Mouse (Mus musculus) left cerebral cortex, postnatal 25 days (tissue): ENCODE results near the gene Krt32. TPM values are rescaled to one million over a fixed set of nuclear protein-coding genes. Genes with fewer than 3 reads are reported as not detected.
A peak's percentile ranks its signal among the peaks of the same experiment; 100 is the strongest.

Experiments
- DNase-seq, 2 experiments: peaks; one replicate each; pipeline ENCODE4 v3.0.0; 2022; ENCODE audit warnings: low spot score in 2 of 2, mixed read lengths in 1 of 2
- intact Hi-C: fragments of 180-260 bp; cut with DNase I; formaldehyde crosslinking; loops from one replicate; pipeline ENCODE4 v1.15.1; 2025
- total RNA-seq, 2 experiments: library from RNA; stranded (reverse); gene quantifications; 2 replicates each; pipeline ENCODE4 v1.2.3; 2021

The Krt32 gene
- total RNA-seq, 2 experiments from 2014 or later = not detected

DNA sequence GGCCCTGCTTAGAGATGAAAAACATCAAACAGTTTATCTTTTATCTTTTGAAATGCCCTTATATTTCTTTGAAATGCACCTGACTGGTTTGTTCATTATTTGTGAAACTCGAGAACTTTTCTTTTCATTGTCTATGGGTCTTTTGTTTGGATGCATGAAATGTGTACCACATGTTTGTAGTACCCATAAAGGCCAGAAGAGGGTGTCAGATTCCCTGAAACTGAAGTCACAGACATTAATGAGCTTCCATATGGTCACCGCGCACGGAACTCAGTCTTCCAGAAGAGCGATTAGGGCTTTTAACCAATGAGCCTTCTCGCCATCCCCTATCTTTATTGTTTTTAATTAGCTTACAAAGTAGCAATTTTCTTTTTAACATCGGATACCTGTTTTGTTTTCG, 29.2 kb downstream of the Krt32 start:
- intact Hi-C loops = no loop called here
- no peak for DNase-seq

DNA sequence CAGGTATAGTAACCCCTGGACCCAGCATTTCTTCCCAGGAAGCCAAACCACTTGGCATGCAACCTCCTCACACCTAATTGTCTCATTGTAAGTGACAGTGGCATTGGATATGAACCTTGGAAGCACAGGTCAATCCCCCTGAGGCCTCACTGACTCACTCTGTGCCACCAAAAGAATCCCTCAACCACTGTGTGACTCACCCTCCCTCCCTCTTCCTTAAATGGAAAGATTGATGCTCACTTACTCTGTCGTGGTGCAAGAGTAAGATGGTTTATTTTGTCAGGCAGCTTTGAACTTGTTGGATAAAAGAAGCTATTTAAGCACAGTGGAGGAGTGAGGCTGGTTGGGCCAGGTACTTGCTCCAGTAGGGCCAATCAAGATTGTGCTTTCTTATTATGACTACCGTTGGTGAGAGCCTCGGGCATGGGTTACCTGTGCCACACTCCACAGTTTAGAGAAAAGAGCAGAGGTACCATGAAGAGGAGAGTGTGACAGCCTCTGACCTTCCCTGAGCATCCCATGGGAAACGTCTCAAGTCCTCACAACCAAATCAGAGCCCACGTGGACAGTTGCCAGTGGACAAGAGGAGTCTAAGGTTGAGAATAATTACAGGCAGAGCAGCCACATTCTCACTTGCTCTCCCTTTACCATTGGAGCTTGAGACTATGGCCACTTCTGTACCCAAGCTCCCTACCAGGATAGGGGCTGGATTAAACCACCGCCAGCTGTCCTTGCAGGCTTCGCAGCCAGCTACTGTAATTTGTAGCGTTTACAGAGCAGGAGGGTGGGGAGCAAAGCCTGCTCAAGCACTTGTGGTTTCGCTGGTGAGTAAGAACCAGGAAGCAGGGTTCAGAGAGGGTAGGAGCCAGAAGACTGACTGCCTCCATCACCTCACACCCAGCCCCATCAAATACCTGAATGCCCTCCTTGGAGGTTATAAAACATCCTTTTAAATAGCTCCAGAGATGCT, 32.1 kb downstream of the Krt32 start:
- intact Hi-C loops = no loop called here
- DNase-seq = no peak

DNA sequence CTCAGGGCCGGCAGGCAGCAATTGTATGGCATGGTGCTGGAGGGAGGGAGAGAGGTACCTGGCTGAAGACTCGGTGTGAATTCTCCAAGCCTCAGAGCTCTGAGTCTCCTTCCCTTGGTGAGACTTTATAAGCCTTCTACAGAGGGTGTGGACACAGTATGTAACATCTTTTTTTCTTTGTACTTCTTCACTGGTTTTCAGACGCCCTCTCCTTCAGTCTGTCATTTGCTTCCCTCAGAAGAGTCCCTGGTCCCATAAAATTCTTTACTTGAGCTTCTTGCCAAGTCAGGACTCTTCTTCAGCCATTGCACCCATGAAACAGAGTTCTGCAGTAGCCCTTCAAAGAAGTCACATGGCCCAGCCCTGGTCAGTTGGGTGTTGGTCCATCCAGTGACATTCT, 37.6 kb downstream of the Krt32 start, which contains the start of gene Krt31:
Gene Krt31 (minus strand): TSS at position 101 of the 400 bp plus-strand sequence.
- no peak for DNase-seq
- intact Hi-C loops = no loop called here

DNA sequence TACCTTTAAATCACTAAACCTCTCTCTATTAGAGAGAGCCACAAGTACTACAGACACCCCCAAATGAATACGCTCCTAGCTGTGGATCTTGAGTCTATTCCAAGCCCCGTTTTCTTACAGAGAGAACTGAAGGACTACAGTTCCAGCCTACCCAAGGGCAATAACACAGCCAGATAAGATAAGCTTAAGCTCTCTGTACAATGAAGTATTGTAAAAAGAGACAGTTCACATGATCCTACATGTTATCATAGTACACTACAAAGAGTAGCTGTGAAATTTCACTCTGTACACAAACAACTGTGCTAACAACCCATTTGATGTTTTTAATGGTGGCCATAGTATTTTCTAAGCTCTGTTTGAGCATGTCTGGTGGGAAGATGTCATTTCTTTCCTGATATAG, 40.8 kb downstream of the Krt32 start:
- intact Hi-C loops = no loop called here

DNA sequence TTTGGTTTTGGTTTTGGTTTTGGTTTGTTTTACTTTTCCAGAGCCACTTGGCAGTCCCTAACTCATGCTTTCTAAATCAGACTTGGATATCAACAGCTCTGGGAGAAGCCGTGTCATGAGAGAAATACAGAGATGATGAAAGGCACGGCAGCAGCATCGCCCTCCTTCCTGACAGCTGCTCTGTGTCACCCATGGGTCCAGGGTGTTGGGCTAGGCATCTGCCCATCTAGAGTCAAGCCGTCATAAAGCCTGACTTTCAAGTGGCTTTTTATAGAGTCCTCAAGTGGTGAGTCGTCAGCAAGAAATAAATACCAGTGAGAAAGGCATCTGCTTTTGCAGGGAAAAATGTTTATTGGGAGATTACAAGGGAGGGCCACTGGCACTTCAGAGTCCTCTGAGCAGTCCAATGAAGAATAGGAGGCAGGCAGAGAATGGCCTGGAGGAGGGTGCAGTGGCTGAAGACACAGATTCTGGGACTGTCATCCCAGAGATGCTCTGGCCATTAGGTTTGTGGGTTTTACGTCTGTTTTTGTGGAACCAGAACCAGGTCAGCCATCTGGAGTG, 41.6 kb downstream of the Krt32 start:
- peak in 1 of 2 experiments; percentile 19 for DNase-seq
- intact Hi-C loops = no loop called here

More for the DNA sequence above, 40.8 kb downstream of the Krt32 start:
- DNase-seq = no peak

DNA sequence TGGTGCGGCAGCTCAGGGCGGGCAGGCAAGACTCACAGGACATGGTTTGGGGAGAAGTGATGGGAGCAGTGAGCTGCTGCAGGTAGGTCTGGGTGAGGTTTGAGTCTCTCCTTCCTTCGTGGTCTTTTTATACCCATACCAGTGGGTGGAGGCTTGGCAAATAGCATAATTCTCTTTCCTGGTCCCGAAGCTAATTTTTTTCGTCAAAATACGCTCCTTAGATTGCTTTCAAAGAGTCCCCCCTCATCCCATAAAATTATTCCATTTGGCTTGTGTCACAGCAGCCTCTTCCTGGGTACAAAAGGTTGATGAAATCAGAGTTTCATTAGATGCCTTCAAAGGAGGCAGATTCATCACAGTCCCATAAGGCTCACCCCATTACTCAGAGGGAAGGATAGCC, 46.6 kb downstream of the Krt32 start, which contains the start of gene Krt34:
Gene Krt34 (minus strand): TSS at position 101 of the 400 bp plus-strand sequence.
- no peak for DNase-seq
- intact Hi-C loops = no loop called here

Other genes starting within 250 kb of the Krt32 start
- gene Krtap4-16, start 236.6 kb downstream of the Krt32 start, total RNA-seq = not detected
- gene Gm11568, start 230.3 kb downstream of the Krt32 start, total RNA-seq = not detected
- not detected for gene Gm11559, start 223.8 kb downstream of the Krt32 start, total RNA-seq
- gene Krtap9-1, start 214.8 kb downstream of the Krt32 start, total RNA-seq = not detected
- gene Gm11567, start 209.0 kb downstream of the Krt32 start, total RNA-seq = not detected
- gene Krtap31-1, start 180.3 kb downstream of the Krt32 start, total RNA-seq = not detected
- gene Gm11565, start 173.5 kb downstream of the Krt32 start, total RNA-seq = not detected
- not detected for gene Krtap31-2, start 151.9 kb downstream of the Krt32 start, total RNA-seq
- not detected for gene Krtap9-5, start 139.8 kb downstream of the Krt32 start, total RNA-seq
- not detected for gene Krtap29-1, start 109.2 kb downstream of the Krt32 start, total RNA-seq
- not detected for gene Krtap16-1, start 101.6 kb downstream of the Krt32 start, total RNA-seq
- gene Krtap17-1, start 94.2 kb downstream of the Krt32 start, total RNA-seq = not detected
- gene Krt33a, start 72.0 kb downstream of the Krt32 start, total RNA-seq = not detected
- gene Krt33b, start 58.4 kb downstream of the Krt32 start, total RNA-seq = not detected
- not detected for gene Krt34, start 46.7 kb downstream of the Krt32 start, total RNA-seq
- not detected for gene Krt31, start 37.7 kb downstream of the Krt32 start, total RNA-seq
- gene Krt35, start 8.0 kb upstream of the Krt32 start, total RNA-seq = not detected
- gene Krt36, start 17.4 kb upstream of the Krt32 start, total RNA-seq = not detected
- gene Krt13, start 33.3 kb upstream of the Krt32 start, total RNA-seq = not detected
- gene Krt15, start 47.7 kb upstream of the Krt32 start, total RNA-seq = not detected
- gene Krt19, start 60.4 kb upstream of the Krt32 start, total RNA-seq = not detected
- gene Krt9, start 105.0 kb upstream of the Krt32 start, total RNA-seq = 1 to 10 TPM; 3.7 to 4.3 TPM
- gene Krt14, start 119.3 kb upstream of the Krt32 start, total RNA-seq = not detected
- not detected for gene Krt16, start 160.7 kb upstream of the Krt32 start, total RNA-seq
- under 1 TPM in 1 of 2 experiments, not detected in 1; 0.30 TPM for gene Krt17, start 172.8 kb upstream of the Krt32 start, total RNA-seq
- not detected for gene Krt42, start 181.6 kb upstream of the Krt32 start, total RNA-seq
- gene Eif1, start 231.7 kb upstream of the Krt32 start, total RNA-seq = 100 to 1,000 TPM; 820 to 888 TPM
- gene Gast, start 246.2 kb upstream of the Krt32 start, total RNA-seq = not detected